Mouse (Mus musculus) left cerebral cortex, postnatal 14 days (tissue): ENCODE results near the gene Ctbs. TPM values are rescaled to one million over a fixed set of nuclear protein-coding genes. Genes with fewer than 3 reads are reported as not detected.

Experiments used
- DNase-seq, 2 experiments: peaks; one replicate each; pipeline ENCODE4 v3.0.0; 2021 to 2022; ENCODE audit warnings: low spot score in 2 of 2, mixed read lengths in 1 of 2
- intact Hi-C: fragments of 180-260 bp; cut with DNase I; formaldehyde crosslinking; loops from one replicate; pipeline ENCODE4 v1.15.1; 2025
- long read RNA-seq, 2 experiments: library from polyadenylated mRNA; stranded (forward); transcript quantifications; one replicate each; pipeline ENCODE4 v2.0.0; 2021
- total RNA-seq, 2 experiments: library from RNA; stranded (reverse); gene quantifications; 2 replicates each; pipeline ENCODE4 v1.2.3; 2021

Gene Ctbs
- 1 to 10 TPM; 6.3 to 7.2 TPM for total RNA-seq
- long read RNA-seq, experiment 1, partial matches to known transcripts: 1 of 5 reads
- long read RNA-seq, experiment 1, other reads (novel, unspliced or antisense): 1 of 5 reads
- long read RNA-seq, experiment 2, partial matches to known transcripts: 0 of 3 reads
- long read RNA-seq, experiment 2, other reads (novel, unspliced or antisense): 3 of 3 reads

DNA sequence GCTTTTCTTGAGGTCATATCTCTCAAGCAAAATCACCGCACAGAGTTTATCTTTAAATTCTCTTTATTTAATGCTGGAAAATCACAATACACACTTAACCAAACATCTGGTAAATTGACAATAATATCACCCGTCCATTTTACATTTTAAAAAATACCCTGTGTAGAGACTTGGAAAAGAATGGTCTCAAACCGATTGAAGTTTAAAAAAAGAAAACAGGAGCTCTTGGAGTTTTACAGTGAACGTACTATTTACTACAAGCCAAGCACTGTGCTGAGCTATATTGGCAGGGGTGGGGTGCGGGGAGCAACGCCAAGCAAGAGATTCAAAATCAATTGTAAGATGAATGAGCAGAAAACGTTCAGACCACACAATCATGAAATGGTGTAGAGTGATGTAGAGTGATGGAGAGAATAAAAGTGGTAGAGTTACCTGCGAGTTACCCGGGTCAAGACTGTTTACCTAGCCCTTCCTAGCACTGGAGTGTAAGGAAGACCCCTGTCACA is at the start of gene Ctbs:
Ctbs (plus strand) TSS at position 51 of the 506 bp plus-strand sequence.
- intact Hi-C loops: no loop called here
- DNase-seq: no peak

DNA sequence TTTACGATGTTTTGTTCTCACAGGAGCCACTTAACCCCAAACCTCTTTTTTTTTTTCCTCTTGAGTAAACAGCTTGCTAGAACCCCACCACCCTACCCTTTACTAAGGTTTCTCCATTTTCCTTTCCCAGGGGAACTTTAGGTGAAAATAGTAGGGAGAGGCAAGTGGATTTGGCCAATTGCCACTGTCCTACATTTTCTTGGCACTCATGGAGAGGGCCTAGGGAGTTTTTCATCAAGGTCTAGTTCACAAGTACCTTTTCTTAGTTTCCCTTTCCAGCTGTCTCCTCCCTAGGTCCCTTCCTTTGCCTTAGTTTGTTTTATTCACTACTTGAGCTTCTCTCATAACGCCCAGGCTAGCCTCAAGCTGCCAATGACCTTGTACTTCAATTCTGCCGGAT is 45.8 kb upstream of the Ctbs start:
- intact Hi-C loops: loop anchor here (5.0 kb wide), 1 partner anchor 56 kb away; no protein-coding TSS in a partner anchor
- DNase-seq: no peak

DNA sequence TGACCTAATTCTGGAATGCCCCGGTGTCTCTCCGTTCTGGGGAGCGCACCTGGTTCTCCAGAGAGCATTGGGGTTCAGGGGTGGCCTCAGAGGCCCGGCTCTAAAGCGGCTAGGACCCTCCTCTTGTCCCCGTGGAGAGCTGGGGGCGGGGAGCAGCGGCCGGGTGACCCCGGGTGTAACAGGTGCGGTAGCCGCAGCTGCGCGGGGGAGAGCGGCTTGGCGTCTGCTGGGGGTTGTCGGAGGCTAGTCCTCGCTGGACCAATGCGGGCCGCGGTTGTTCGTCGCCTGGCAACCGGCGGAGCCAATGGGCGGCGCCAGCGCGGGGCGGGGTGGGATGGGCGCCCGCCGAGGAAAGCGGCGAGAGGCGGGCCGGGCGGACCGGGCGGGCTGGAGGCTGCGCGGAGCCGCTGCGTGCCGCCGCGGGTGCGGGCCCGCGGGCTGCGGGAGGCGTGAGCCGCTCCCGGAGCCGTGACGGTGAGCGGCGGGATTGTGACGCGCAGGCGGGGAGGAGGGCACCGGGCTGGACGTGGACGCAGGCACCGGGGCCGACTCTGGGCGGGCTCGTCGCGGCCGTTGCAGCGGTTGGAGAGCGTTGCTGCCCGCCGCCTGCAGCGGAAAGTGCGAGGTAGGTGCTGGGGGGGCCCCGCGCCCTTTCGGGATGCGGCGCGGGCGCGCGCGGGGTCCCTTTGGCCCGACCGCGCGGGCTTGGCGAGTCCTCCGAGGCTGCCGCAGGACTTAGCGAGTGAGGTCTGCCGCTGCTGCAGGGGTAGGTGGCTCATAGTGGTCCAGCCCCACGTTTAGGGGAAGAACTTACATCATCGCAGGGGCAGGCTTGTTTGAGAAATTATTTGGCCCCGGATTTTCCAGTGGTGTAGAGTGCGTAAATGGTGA is 45.0 kb upstream of the Ctbs start, which contains the start of gene Ssx2ip:
Ssx2ip (plus strand) TSS at position 332 of the 891 bp plus-strand sequence.
- intact Hi-C loops: loop anchor here (5.0 kb wide), 1 partner anchor 57 kb away; no protein-coding TSS in a partner anchor
- peak; percentile 95 to 98 for DNase-seq

DNA sequence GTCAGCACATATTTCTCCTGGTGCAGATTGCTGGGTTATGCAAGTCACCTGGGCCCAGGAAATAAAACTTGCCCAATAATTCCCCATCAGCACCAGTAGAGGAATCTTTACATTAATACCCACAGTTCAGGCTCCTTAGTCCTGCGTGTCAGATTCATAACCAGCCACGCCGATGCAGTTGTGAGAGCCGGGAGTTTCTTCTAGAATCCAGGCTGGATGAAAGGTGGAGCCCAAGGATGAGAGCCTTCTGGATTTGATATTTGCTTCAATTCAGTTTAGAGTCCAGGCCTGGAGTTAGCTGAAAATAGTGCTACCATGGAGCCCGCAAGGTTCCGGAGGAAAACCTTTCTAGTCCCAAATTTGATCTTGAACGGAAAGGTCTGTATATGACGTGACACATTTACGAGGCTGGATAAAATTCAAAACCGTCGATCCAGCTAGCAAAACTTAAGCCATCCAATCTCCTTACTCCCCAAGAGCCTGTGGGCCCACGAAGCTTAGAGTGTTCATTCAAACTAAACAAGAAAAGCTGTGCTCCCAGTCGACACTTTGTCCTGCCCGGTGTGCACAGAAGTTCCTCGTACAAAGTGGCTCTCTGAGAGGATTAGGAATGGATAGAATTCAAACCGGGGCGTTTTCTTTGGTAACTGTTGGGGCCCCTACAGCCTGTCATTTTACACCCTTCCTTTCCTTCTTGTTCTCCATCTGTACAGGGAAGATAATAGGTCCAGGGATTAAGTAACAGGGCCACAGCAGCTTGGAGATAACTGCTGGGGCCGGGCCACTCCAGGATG is 44.2 kb upstream of the Ctbs start:
- intact Hi-C loops: no loop called here
- DNase-seq: no peak

DNA sequence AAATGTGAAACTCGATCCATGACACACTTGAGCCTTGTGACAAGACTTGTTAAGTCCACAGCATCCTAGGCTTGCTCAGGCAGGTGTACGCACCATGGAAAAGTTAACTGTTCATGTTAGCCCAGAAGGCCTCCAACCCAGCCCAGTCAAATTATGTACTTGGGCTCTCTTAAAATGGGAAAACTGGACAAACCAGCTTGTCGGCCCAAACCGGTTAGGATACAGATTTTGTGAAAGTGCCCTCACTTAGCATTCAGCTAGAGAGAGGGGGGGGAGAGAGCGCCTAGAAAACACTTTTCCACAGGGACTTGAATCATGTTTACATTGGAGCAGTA is 43.6 kb upstream of the Ctbs start:
- no peak for DNase-seq
- intact Hi-C loops: no loop called here

DNA sequence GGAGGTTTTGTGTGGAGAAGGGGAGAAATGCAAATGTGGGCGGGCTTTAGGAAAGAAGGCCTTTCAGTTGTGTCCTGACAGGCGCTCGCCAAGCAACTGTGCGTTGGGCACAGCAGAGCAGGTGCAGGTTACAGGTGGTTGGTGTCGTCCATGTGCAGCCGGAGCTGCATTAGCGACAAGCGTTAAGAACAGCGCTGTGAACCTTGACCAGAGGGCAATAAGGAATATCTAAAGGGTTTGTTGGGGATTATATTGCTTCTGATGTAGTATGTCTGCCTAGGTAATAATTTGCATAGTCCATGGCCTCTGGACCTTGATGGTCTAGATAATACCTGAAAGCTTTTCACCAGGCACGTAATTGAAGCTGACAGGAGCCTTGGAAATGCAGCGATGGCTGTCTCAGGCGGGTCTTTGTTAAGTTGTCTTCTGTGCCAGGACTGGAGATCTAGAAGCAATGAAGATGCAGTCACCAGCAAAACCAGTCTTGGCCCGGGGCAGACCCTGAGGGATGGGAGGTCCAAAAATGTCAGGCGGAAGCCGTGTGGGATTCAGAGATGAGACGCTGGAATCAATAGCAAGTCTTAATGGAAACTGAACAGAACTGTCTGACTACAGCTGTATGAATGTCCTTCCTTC is 42.4 kb upstream of the Ctbs start:
- intact Hi-C loops: no loop called here
- DNase-seq: no peak

DNA sequence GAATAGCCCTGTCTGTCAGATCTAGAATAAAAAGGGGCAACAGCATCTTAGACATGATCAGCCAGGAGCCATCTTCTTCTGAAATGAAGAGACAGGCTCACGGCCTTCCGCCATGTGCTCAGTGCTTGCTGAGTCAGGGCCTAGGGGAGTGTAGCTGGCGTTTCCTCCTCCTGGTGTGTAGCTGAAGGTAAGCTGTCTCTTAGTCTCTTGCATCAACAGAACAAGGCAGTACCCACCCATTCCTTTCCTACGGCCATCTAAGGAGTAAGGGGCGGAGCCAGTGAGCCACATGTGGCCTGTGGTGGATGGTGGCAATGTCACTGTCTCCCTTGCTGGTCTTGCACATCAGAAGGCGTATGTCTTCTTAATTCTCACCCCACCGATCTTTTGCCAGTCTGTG is 39.5 kb upstream of the Ctbs start:
- DNase-seq: no peak
- intact Hi-C loops: no loop called here

DNA sequence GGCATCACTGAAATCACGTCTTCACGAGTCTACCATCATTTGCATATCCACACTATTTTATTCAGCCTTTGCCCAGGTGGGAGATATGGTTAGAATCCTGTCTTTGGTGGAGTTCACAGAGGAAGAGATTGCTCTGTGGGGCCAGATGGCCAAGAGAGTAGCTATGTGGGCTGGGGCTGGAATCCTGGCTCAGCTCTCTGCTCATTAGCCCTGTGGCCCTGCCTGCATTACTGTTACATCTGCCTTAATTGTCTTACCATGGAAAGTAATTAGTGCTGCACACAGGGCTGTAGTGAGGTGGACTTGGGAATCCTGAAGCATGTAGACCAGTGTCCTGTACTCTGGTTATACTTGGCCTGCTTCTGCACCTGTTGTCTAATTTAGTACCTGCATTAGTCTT is 37.6 kb upstream of the Ctbs start:
- intact Hi-C loops: no loop called here
- DNase-seq: no peak

DNA sequence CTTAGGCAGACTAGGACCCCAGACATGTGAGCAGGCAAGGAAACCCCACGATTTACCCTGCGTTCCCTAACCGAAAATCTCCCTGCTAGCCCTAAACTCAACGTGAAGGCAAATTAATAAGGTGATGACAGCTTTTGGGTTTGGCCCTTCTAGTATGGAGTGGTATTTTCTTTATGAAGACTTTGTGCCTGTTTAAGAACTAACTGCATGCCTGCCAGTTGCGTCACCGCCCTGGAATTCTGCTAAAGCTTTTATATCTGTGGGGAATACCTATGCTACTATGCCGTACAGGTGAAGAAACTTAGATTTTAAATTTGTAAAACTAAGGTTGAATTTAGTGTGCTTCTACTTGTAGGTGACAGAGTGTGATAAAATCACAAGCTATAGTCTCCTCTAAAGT is 37.1 kb upstream of the Ctbs start:
- no peak for DNase-seq
- intact Hi-C loops: no loop called here

DNA sequence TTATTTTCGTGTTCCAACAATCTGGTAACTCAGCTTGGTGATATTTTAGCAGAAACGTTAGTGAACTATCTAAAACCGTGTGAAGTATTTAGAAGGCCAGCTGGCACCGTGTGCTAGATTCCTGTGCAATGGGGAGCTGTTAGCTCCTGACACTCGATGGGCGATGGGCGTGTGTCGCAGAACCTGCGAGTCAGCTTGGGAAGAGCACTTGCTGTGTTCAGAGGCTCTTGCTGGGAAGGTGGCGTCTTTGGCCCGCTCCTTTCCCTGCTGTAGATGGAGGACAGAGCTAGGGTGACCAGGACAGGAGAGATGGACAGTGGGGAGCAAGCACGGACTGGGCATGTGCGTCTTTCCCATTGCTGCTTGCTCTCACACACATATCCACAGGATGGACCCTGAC is 36.6 kb upstream of the Ctbs start:
- intact Hi-C loops: no loop called here
- no peak for DNase-seq

DNA sequence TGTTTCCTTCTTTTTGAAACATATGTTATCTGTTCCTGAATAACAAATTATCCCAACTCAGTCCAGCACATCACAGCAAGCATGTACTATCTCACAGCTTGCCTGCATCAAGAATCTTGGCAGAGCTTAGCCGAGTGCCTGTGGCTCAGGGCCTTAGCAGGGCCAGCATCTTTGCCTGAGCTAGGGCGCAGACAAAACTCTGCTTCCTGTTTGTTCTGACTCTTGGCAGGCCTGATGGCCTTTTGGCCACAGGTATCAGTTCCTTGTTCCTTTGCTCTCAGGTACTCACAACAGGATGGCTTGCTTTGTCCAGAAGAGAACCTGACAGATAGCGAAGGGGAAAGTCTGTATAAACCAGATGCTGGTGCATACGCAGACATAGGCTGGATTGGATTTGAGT is 35.6 kb upstream of the Ctbs start:
- intact Hi-C loops: no loop called here
- no peak for DNase-seq

DNA sequence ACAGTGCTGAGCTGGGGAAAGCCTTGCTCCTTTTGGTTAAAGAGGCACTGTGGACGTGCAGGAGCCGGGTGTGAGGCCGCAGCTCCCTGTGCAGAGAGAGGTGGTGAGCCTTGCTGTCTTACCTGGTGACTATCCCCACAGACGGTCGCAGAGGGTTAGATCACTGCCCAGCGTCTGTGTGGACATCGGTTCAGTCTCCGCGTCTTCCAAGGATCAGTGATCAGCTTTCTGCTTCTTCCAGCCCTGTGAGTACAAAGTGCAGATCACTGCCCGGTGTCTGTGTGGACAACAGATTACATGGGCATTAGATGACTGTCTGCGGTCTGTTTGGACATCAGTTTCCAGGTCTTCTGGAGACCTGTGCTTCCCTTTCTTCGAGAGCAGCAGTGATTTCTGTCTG is 35.0 kb upstream of the Ctbs start:
- intact Hi-C loops: no loop called here
- DNase-seq: no peak

DNA sequence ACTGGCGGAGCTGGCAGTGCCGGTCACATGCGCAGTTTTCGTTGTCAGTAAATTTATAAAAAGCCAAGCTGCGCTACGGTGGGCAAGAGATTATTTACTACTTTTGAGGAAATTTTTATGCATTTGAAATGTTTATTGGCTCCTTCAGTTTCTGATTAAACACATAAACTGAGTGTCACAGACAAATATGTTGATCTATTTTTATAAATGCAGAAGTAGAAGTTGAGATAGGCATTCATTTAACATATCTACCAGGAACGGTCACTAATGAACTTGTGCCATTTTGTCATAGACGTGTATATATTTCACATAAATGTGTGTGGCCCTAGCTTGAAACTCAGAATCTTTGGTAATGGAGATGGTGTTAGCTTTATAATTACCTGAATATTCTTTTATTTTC is 31.7 kb upstream of the Ctbs start:
- intact Hi-C loops: no loop called here

DNA sequence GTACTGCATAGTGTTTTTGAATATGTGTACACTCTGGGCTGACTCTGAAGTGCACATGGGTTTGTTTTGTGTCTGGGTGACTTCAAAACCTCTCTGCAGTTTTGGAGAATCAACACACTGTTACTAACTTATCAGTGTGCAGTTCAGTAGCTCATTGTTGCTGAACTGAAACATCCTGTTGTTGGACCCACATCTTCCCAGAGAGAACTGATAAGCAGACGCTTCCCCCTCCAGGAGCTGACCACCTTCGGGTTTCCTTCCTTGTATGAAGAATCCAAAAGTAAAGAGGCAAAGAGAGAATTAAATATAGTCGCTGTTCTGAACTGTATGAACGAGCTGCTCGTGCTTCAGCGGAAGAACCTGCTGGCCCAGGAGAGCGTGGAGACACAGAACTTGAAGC is 30.7 kb upstream of the Ctbs start:
- intact Hi-C loops: no loop called here
- DNase-seq: no peak

More for the DNA sequence above, 31.7 kb upstream of the Ctbs start:
- DNase-seq: no peak

DNA sequence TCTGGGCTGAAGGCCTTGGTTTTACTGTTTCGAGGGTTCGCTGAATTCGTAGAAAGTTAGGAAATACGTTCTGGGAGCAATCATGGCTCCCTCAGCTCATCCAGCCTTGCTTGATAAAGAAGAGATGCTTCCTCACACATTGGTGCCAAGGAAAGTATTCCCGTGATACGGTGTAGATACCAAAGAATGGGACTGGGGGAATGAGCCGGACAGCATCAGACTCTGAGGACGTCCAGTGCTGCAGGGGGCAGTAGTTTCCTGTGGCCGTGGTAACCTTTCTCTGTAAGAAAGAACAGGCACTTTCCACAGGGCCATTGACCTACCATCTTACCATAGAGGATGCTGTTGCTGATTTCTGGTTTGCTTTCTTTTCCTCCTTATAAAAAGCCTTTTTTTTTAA is 30.1 kb upstream of the Ctbs start:
- intact Hi-C loops: no loop called here
- no peak for DNase-seq

DNA sequence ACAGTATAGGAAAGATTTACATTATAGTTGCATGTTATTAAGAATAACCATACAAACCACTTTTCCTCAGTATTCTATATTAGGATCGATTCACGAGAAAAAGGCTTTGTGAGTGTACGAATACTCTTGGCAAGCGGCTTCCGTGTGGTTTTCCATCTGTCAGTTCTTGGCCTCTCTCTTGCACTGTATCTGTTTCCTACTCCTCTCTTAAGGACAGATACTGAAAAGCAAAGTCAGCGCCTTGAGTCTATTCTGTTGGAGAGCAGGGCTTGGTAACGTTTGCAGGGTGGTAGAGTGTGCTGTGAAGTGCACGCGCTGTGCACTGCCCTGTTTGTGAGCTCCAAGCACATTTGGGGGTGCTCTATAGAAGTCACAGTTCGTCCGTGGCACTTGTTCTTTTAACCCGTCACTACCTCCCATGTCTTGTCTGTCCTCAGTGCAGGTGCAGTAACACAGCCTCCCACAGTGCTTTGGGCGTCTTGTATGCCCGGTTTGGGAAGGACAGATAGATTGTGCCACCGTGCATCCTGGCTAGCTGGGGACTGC is 29.5 kb upstream of the Ctbs start:
- DNase-seq: no peak
- intact Hi-C loops: loop anchor here (10.0 kb wide), 1 partner anchor 325 kb away; no protein-coding TSS in a partner anchor

DNA sequence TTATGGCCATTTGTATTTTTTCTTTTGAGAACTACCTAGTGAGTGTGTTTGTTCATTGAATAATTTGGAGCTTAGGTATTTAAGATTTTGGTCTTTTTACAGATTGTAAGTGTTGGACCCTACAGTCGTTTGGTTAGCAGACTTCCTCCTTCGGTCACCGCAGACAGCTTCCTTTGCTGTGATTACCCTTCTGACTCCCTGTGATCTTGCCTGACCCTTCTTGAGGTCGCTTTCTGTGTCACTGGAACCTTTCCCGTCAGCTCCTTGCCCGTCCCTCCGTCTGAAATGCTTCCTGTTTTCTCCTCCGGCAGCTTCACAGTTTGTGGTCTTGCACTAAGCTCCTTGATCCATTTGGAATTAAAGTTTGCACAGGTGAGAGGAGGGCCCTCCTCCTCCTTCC is 27.8 kb upstream of the Ctbs start:
- no peak for DNase-seq
- intact Hi-C loops: loop anchor here (10.0 kb wide), 1 partner anchor 323 kb away; no protein-coding TSS in a partner anchor

DNA sequence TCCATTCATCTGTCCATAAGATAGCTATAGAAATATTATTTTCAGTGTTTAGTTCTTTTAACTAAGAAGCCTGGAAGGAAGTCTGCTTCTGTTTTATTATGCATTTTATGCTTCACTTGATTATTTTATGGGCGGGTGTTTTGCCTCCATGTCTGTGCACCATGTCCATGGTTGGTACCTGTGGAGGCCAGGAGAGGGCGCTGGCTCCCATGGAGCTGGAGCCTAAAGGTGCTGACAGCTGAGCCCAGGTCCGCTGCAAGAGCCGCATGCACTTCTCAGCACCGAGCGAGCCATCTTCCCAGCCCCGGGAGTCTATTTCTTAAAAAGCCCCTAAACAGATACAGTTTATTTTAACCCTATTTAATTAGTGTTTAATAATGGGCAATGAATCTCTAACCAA is 25.9 kb upstream of the Ctbs start:
- no peak for DNase-seq
- intact Hi-C loops: loop anchor here (10.0 kb wide), 1 partner anchor 321 kb away; no protein-coding TSS in a partner anchor

DNA sequence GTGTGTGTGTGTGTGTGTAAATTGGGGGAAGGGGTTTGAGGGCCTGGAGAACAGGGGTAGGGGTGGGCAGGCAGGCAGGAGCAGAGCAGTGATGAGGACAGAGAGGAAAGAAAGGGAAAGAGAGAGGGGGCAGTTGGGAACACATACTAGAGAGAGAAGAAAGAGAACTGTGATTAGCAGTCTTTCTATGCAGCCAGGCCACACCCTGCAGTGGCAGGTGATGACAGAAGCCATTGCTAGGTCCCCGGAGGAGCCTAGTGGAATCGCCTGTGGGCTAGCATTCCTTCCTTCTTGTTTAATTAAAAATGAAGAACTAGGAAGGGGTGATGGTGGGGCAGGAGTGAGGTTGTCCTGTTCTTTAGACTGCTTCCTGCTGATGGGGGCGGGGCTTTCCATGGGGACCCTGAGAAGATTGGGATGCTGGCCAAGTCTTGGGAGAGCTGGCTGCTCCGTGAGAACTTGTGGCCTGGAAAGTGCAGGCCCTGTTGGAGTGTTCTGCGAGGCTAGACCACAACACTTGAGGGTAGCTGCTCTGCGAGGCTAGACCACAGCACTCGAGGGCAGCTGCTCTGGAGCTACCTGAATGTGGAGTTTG is 25.2 kb upstream of the Ctbs start:
- DNase-seq: no peak
- intact Hi-C loops: loop anchor here (10.0 kb wide), 1 partner anchor 320 kb away; no protein-coding TSS in a partner anchor
